Mouse (Mus musculus): ENCODE measurements around the gene Sun2.

Gene Sun2

DNA sequence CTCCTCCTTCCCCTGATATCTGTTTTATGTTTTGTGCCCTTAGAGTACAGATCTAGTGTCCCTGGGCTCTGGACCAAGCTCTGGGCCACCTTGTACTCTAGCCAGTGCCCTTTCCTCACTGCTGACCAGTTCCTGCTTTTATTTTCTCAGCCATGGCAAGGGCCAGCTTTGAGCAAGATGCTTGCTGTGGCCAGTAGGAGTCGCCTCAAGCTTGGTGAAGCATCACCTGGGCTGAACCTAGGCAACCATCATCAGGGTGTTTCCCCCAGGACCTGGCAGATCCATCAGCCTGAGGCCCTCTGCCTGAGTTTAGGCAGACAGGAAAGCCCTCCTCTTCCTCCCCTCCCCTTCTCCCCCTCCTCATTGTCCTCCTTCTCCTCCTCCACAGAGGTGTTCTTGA is 18.9 kb downstream of the Sun2 start:
- DNase-seq: peak; percentile 73 to 79

- DNase-seq: no peak
Observed at GRCm38 (mm10) chr15:79720796-79721195, 21.5 kb downstream of the Sun2 start.

DNA sequence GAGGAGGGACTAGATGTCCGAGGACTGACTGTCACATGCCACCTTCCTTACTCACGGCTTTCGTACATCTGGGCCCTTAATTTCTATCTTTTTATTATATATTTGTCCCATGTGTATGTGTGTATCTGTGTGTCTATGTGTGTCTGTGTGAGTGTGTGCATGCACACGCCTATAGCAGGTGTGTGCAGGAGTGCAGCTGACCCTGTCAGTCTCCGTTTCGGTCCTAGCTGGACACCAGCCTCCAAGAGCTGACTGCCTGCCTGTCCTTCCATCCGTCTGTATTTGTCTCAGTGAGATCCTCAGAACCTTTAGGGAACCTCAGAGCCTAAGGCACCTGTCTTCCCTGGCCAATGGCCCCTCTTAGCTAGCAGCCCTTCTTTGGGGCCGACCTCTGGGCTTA is 22.1 kb downstream of the Sun2 start:
- no peak for DNase-seq

GRCm38 (mm10) chr15:79716710-79717109 is 25.6 kb downstream of the Sun2 start:
- peak; percentile 63 to 71 for DNase-seq

DNA sequence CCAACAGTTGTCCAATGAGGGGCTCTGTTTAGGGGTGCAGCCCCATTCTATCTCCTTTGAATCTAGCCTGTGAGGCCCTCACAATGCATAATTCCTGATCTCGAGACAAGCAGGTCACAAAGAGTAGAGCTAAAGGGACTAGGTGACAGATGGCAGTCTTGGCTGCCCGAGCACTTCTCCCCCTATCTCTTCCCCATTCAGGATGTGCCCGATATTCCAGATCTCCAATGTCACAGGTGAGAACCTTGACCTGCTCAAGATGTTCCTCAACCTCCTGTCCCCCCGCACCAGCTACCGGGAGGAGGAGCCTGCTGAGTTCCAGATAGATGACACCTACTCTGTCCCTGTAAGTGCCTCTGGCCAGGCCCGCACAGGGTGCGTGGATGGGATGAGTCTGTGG is 26.7 kb downstream of the Sun2 start:
- peak in 1 of 2 experiments; percentile 63 for DNase-seq

GRCm38 (mm10) chr15:79708229-79708822 is 34.0 kb downstream of the Sun2 start:
- DNase-seq: no peak

DNA sequence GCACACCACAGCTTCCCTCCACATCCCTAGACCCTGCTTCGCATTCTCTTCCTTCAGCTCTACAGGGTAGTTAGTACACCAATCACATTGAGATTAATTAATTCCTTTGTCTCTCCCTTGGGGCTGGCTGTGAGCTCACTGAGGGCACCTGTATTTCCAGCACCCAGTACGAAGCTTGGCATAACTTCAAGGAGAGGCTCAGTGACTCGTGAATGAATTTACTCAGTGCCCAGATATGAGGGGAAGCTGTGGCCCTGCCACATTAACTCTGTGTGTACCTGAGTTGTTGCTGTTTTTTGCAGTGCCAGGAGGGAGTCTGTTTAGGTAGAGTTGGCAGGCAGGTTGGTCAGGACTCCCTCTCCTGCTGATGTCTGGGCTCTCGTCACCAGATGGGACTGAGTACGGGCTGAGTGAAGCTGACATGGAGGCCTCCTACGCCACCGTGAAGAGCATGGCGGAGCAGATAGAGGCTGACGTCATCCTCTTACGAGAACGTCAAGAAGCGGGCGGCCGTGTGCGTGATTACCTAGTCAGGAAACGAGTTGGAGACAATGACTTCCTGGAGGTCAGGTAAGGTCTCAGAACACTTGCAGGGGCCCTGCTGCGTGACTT is 35.6 kb downstream of the Sun2 start:
- DNase-seq: no peak

DNA sequence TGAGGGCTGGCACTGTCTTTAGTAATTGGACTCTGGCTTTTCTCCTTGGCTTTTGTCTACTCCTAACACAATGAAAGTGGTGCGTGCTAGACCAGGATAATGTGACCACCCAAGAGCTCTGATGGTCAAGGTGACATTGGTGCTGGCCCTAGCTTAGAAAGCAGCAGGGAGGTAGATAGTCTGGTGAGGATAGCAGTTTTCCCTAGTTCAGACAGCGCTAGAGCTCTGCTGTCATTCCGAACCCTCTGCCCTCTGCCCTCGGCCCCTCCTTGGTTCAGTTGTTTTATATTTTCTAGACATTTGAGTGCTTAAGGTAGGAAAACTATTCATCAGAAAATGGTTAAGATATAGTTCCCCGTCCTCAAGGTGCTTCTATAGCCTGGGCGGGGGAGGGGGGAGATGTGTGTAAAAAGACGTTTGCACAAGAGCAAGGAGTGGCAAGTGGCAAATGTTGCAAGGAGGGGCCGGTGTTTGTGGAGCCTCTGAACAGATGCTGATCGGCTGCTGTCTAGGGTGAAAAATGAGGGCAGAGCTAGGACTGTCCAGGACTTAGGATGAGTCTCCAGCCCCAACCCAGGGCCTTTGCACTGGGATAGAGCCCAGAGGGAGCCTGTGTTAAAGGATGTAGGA is 44.7 kb downstream of the Sun2 start:
- no peak for DNase-seq

GRCm38 (mm10) chr15:79697011-79697410 is 45.3 kb downstream of the Sun2 start:
- peak; percentile 62 to 74 for DNase-seq

DNA sequence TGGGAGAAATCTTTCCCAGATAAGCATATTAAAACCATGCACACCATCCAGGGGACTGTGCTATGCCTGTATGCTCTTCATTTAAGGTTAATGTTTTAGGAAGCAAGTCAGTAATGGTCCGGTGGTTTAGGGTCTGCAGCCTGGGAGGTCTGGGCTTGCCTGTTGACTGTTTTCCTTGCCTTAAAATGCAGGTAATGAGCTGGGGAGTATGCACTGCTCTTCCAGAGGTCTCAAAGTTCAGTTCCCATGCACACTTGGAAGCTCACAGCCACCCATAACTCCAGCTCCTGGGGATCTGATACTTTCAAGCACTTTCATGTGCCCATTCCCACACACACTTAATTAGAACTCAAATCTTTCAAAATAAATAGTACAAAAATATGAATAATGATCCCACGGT is 45.8 kb downstream of the Sun2 start:
- no peak for DNase-seq

DNA sequence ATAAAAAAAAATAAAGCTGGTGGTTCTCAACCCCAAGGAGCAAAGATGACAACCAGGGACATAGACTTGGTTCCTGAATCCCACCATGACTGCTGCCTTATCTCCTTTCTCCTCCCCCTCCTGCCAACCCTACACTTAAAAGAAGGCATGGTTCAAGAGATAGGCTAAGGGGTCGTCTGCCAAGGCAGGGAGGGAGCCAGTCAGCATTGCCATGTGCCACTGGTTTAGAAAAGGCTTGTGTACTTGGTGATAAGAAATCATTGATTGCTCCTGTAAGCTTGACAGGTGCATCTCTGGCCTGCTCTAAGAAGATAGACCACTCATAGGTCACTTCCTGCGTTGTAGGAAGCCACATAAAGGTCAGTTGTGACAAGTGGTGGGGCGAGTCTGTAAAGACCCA is 46.8 kb downstream of the Sun2 start:
- no peak for DNase-seq

- no peak for DNase-seq
Observed at GRCm38 (mm10) chr15:79694512-79694911, 47.8 kb downstream of the Sun2 start.

DNA sequence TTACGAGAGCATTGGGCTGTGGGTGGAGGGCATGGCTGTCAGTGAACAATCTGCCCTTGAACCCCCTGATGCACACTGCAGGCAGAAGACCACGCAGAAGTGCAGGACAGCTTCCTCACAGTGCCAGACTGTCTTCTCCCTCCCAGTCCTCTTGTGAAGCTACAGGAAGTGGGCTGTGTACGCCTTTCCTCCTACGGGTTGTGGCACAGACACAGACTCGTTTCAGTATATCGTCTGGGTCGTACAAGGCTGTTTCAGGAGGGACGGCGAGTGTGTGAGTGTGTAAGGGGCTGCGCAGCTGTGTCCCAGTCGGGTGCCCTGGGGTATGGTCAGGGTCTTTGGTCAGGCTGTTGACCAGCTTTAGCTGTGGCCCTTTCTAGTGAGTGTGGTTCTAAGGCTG is 48.6 kb downstream of the Sun2 start:
- no peak for DNase-seq

GRCm38 (mm10) chr15:79692334-79692733 is 50.0 kb downstream of the Sun2 start:
- DNase-seq: no peak

DNA sequence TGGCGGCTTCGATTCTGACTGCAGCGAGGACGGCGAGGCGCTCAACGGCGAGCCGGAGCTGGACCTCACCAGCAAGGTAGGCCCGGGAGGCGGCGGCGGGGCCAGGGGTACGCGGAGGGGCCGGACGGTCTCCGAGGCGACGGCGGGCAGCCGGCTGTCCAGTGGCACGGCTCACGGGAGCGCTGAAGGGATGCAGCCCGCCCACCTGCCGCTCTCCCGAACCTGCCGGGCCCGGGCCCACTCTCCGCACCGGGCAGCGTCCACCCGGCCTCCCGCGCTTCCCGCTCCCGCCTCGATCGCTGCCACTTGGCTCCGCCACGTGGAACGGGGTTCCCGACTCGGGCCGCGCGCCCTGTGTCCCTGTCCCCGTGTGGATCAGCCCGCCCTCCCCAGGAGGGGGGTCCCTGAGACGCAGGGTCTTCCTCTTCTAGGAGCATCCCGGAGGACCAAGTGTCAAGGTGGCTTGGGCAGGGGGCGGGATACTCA is 51.3 kb downstream of the Sun2 start:
- peak in 1 of 2 experiments; percentile 60 for DNase-seq

DNA sequence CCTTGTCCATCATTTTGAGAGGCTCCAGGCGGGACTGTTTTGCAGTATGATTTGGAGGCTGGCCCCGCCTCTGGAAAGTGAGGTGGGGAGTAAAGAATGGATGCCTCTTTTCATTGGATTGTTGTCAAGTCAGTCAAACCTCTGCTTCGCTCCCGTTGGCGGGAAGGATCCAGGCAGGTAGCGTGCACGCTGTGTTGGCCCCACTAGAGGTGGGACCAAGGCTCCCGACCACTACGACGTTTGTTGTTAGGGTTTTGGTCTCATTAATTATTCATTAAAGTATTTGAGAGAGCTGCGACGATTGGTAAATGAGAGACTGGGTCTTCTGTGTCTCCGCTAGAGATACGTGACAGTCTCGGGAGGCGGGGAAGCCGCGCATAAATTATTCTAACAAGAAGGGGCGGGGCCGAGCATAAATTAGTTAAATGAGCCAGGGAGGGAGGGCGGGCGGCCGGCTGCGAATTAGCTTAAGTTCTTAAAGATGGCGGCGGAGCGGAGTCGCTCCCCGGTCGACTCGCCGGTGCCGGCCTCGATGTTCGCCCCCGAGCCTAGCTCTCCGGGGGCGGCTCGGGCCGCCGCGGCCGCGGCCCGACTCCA is 51.8 kb downstream of the Sun2 start, which contains the start of gene Gtpbp1:
Gtpbp1 (plus strand) TSS at position 420 of the 597 bp plus-strand sequence.
- peak; percentile 98 to 99 for DNase-seq

DNA sequence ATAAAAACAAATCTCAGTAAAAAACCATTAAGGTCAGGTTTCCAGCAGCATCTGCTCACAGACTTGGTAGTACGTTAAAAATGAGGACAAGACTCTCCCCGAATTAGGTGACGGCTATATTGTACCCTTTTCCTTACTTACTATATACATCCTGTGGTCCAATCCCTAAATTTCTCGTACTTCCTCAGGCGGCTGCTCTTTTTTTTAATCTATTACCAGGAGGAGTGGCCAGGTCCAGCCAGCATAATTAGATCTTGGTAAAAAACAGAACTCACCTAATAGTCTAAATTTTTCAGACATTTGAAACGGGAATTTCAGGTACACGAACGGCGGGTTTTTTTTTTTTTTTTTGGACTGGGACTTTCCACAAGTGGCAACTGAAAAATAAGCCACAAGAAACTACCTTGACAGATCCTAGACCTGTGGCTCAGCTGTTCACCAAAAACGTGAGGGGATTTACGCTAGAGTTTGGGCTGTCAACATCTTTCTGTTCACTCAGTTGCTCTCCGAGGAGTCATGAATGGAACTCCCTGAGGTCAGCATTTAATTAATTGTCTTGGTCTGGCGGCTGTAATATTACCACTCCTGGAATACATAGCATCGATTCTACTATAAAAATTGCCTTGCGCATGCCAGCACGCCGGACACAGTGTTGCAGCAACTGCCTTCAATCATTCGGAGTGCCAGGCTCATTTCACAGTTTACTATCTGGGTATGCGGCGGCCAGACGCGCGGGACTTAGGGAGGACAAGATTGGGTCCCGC is 52.5 kb downstream of the Sun2 start:
- no peak for DNase-seq

- no peak for DNase-seq
Observed at GRCm38 (mm10) chr15:79688268-79688956, 53.9 kb downstream of the Sun2 start.

- DNase-seq: peak; percentile 98 to 99
Observed at GRCm38 (mm10) chr15:79687646-79688267, 54.6 kb downstream of the Sun2 start, which contains the start of gene Josd1. Gene Josd1 (minus strand): TSS chr15:79687919.

DNA sequence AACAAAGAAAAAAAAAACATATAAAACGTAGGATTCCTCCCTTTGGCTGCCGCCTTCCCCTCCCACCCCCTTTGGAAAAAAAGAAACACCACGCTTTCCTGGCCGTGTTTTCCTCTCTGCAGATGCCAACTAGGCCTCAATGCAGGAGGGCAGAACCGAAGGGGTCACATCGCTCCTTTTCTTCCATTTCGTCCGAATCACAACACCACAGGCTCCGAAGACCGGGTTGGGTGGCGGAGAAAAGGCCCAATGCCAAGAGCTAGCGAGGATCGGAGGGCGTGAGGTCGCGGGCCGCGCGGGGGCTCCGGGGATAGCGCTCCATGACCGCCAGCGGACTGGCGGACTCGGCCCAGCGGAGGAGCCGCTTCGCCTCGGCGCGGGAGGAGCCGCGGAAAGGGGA is 55.2 kb downstream of the Sun2 start:
- DNase-seq: peak in 1 of 2 experiments; percentile 69

DNA sequence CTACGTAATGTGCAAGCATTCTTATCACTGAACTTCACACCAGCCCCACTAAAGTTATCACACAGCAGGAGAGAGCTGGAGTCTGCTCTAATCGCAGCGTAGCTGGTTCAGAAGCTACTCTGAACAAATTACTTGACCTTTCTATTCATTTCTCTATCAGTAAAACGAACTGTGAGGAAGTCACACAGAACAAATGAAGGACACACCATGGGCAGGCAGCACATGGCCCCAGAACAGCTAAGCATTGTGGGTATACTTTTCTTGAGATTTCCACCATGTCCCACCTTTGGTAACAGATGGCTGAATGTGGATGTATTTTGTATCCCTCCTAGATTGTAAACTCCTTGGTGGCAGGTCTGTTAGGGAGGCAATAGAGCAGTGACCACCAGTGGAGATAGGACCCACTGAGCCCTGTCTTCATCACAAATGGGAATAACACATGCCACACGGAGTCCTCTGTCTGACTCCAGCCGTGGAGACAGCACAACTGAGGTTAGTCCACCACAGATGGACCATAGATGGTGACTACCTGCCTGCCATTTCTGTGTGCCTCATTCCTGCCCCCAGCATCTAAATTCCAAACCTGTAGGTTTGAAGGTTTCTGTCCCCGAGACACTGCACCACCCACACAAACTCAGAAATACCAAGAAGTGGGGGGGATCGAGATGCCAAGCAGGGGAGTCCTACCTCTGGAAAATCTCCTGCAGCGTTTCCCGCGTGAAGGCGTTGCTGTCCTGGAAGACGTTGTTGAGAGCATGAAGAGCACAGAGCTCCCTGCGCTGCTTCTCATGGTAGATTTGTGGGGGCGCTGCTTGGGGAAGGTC is 56.1 kb downstream of the Sun2 start:
- no peak for DNase-seq

Measured in cerebellum, postnatal 14 days (tissue).